Mouse (Mus musculus) stomach, embryonic 14.5 days (tissue): Measurements from ENCODE around the gene A430033K04Rik. TPM values are rescaled to one million over a fixed set of nuclear protein-coding genes. Genes with fewer than 3 reads are reported as not detected.

Experiments
- ATAC-seq: fragments of 200-750 bp; cut with Nextera tagmentation; 2 replicates; pipeline ENCODE4 v1.8.0; 2017; ENCODE audit warnings: low read depth, moderate TSS enrichment; ENCODE audit not compliant: insufficient number of reproducible peaks, insufficient read depth, low FRiP score
- H3K27ac ChIP-seq: fragments of 300-500 bp; sonication (generic); 2 replicates; pipeline ENCODE4 v1.5.1; 2014; ENCODE audit warnings: mild to moderate bottlenecking, low read length, moderate library complexity, mixed read lengths
- H3K27me3 ChIP-seq: fragments of 300-500 bp; sonication (generic); 2 replicates; pipeline ENCODE4 v1.6.1; 2014; ENCODE audit warnings: low read length, control low read depth, mixed read lengths; ENCODE audit not compliant: control insufficient read depth, insufficient read depth
- H3K36me3 ChIP-seq: fragments of 300-500 bp; sonication (generic); 2 replicates; pipeline ENCODE4 v1.6.1; 2014; ENCODE audit warnings: mild to moderate bottlenecking, control low read depth, low read length, moderate library complexity, mixed read lengths; ENCODE audit not compliant: control insufficient read depth, insufficient read depth
- H3K4me1 ChIP-seq: fragments of 300-500 bp; sonication (generic); 2 replicates; pipeline ENCODE4 v1.6.1; 2014; ENCODE audit warnings: low read length, control low read depth, mixed read lengths; ENCODE audit not compliant: control insufficient read depth, insufficient read depth
- H3K4me2 ChIP-seq: fragments of 300-500 bp; sonication (generic); replicated peaks from 2 replicates; pipeline ENCODE4 v1.6.1; 2014; ENCODE audit warnings: low read depth, low read length, control low read depth
- H3K4me3 ChIP-seq: fragments of 300-500 bp; sonication (generic); 2 replicates; pipeline ENCODE4 v1.5.1; 2014; ENCODE audit warnings: low read depth, low read length, control low read depth
- H3K9ac ChIP-seq: fragments of 300-500 bp; sonication (generic); replicated peaks from 2 replicates; pipeline ENCODE4 v1.6.1; 2014; ENCODE audit warnings: low read depth, mild to moderate bottlenecking, control low read depth, low read length, moderate library complexity, mixed read lengths
- H3K9me3 ChIP-seq: fragments of 300-500 bp; sonication (generic); 2 replicates; pipeline ENCODE4 v1.6.1; 2016; ENCODE audit warnings: low read depth, low read length, control low read depth; ENCODE audit not compliant: control insufficient read depth
- WGBS: fragments of 180-500 bp; shearing (Covaris S2); extraction: QIAGEN DNeasy Blood & Tissue Kit; methylation state at CpG from one replicate; pipeline ENCODE4 v1.1.7; 2014; 5-methylcytosine and 5-hydroxymethylcytosine counted together
- polyA plus RNA-seq: library from polyadenylated mRNA; unstranded; fragments of >200 nt; fragmentation: Nextera tagmentation; extraction: Ambion mirVana; gene quantifications from 2 replicates; pipeline ENCODE4 v1.2.1, GENCODE M21; 2014

Gene A430033K04Rik
- polyA plus RNA-seq: 13.1 and 14.7 TPM in 2 replicates

GRCm38 (mm10) chr5:138622645-138623477 lies at the start of gene A430033K04Rik:
Gene A430033K04Rik (plus strand): TSS chr5:138622859.
- Histone ChIP-seq H3K9ac (peak within 1 kb of the TSS; percentile 67), H3K4me1 (peaks cover 9% of the 10 kb centered on the region), H3K9me3 (peaks cover 7% of the 10 kb centered on the region; the same call in 1 of the 2 replicates), H3K4me3 (peak within 1 kb of the TSS; percentile 76), H3K36me3 (0 out of 2 replicates have a peak, but pooled peaks cover 4% of the 10 kb centered on the region), H3K27ac (peak within 1 kb of the TSS; percentile 91), H3K4me2 (peak within 1 kb of the TSS; percentile 78), H3K27me3 (no peaks in the 10 kb centered on the region)
- WGBS: under 1% methylated on average over 30 of the region's 30 CpGs
- ATAC-seq: peak; percentile 92

GRCm38 (mm10) chr5:138587396-138587795 lies 35.3 kb upstream of the A430033K04Rik start:
- H3K4me2 ChIP-seq: no peak overlapping the region
- H3K27ac ChIP-seq: no peak overlapping the region
- WGBS: 91% methylated on average over 6 of the region's 6 CpGs
- no peaks in the 10 kb centered on the region for H3K27me3 ChIP-seq
- H3K9ac ChIP-seq: no peak overlapping the region
- ATAC-seq: no peak
- H3K9me3 ChIP-seq: peaks cover 7% of the 10 kb centered on the region; the same call in 1 of the 2 replicates
- no peaks in the 10 kb centered on the region for H3K36me3 ChIP-seq
- H3K4me3 ChIP-seq: no peak overlapping the region
- no peaks in the 10 kb centered on the region for H3K4me1 ChIP-seq

GRCm38 (mm10) chr5:138618353-138618752 lies 4.3 kb upstream of the A430033K04Rik start:
- no peak overlapping the region for H3K9ac ChIP-seq
- WGBS: 93% methylated on average over 1 of the region's 1 CpGs
- peak overlapping the region; percentile 38 for H3K4me2 ChIP-seq
- H3K9me3 ChIP-seq: peaks cover 43% of the 10 kb centered on the region
- ATAC-seq: no peak
- no peak overlapping the region for H3K27ac ChIP-seq
- H3K4me3 ChIP-seq: peak overlapping the region; percentile 79
- no peaks in the 10 kb centered on the region for H3K27me3 ChIP-seq
- H3K36me3 ChIP-seq: peaks cover 42% of the 10 kb centered on the region
- no peaks in the 10 kb centered on the region for H3K4me1 ChIP-seq

DNA sequence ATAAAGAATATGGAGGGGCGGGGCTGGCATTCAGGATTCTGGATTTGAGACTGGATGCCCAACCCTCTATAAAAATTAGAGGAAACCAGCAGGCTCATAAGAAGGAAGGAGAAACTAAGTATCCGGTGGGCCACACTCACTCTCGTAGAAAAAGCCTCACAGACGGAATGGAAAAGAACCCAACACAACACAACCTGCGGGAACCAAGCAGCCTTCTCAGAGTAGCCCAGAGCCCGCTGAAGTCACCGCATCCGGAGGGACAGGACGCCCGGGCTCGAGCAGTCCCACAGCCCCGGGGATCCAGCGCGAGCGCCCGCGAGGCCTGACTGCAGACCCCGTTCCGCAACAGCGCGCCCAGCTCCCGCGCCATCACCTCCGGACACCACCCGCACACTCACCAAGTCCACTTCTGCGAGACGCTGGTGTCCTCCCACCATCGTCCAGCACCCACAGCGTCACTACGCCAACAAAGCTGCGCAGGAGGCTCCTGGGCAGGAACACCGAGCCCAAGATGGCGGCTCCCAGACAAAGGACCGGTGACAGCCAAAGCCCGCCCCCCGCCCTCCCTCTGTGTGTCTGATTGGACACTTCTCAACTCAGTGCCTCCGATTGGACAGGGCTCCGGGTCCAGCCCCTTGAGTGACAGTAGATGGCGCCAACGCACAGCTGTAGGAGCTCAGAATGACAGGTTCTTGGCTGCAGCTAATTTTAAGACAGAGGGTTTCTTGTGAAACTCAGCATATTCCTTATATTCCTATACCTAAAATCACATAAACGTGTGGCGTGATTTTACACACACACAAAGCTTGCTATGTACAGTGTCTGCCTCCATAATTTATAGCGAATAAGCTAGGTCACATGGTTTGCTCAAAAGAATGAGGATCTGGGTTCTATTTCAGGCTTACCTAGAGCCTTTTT lies 3.2 kb upstream of the A430033K04Rik start, which contains the start of gene Zfp68:
TSS of gene Zfp68 (minus strand) at position 551 of the 918 bp plus-strand sequence.
- H3K36me3 ChIP-seq: peaks cover 31% of the 10 kb centered on the region
- peak within 1 kb of the TSS; percentile 99 for H3K27ac ChIP-seq
- H3K4me3 ChIP-seq: peak within 1 kb of the TSS; percentile 79
- peak; percentile 95 for ATAC-seq
- H3K4me2 ChIP-seq: peak within 1 kb of the TSS; percentile 38
- no peaks in the 10 kb centered on the region for H3K27me3 ChIP-seq
- under 1% methylated on average over 43 of the region's 43 CpGs for WGBS
- peak within 1 kb of the TSS; percentile 93 for H3K9ac ChIP-seq
- peaks cover 32% of the 10 kb centered on the region for H3K9me3 ChIP-seq
- peaks cover 9% of the 10 kb centered on the region for H3K4me1 ChIP-seq

DNA sequence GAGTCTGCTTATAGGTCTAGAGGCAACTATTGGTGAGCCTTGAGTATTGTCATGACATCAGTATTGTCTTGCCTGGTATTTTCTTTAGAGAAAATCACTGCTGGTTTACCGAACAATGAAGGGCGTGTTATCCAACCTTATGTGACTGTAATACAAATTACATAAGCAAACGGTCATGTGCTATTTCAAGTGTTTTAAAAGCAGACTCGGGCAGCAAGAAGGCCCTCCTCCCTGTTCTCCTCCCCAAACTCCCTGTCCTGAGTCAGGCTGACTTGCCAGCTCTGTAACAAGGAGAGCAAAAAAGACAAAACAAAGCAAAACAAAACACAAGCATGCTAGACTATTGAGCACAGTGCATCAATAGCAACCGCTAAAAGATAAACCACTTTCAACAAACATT lies 1.8 kb upstream of the A430033K04Rik start:
- ATAC-seq: no peak
- peak overlapping the region; percentile 2; the same call in 1 of the 2 replicates for H3K27ac ChIP-seq
- WGBS: 72% methylated on average over 5 of the region's 5 CpGs

GRCm38 (mm10) chr5:138623478-138623875 lies 818 bp downstream of the A430033K04Rik start:
- Histone ChIP-seq H3K9ac (peak overlapping the region; percentile 67), H3K9me3 (peaks cover 1% of the 10 kb centered on the region; the same call in 1 of the 2 replicates), H3K27me3 (no peaks in the 10 kb centered on the region), H3K4me3 (peak overlapping the region; percentile 76), H3K36me3 (no peaks in the 10 kb centered on the region), H3K4me1 (peaks cover 9% of the 10 kb centered on the region), H3K4me2 (peak overlapping the region; percentile 78), H3K27ac (peak overlapping the region; percentile 91)
- no peak for ATAC-seq
- WGBS: 7% methylated on average over 3 of the region's 3 CpGs

More for the DNA sequence above, 1.8 kb upstream of the A430033K04Rik start:
- peaks cover 9% of the 10 kb centered on the region for H3K4me1 ChIP-seq
- H3K9ac ChIP-seq: no peak overlapping the region
- H3K9me3 ChIP-seq: peaks cover 22% of the 10 kb centered on the region
- no peak overlapping the region for H3K4me3 ChIP-seq
- H3K4me2 ChIP-seq: no peak overlapping the region
- H3K36me3 ChIP-seq: peaks cover 18% of the 10 kb centered on the region
- no peaks in the 10 kb centered on the region for H3K27me3 ChIP-seq

- Histone ChIP-seq H3K27me3 (no peaks in the 10 kb centered on the region), H3K36me3 (peaks cover 6% of the 10 kb centered on the region), H3K27ac (no peak overlapping the region), H3K9ac (no peak overlapping the region), H3K9me3 (no peaks in the 10 kb centered on the region), H3K4me1 (no peaks in the 10 kb centered on the region), H3K4me3 (no peak overlapping the region), H3K4me2 (no peak overlapping the region)
- WGBS: 93% methylated on average over 2 of the region's 2 CpGs
- no peak for ATAC-seq
These were observed 13.8 kb downstream of the A430033K04Rik start for GRCm38 (mm10) chr5:138636486-138636885.

DNA sequence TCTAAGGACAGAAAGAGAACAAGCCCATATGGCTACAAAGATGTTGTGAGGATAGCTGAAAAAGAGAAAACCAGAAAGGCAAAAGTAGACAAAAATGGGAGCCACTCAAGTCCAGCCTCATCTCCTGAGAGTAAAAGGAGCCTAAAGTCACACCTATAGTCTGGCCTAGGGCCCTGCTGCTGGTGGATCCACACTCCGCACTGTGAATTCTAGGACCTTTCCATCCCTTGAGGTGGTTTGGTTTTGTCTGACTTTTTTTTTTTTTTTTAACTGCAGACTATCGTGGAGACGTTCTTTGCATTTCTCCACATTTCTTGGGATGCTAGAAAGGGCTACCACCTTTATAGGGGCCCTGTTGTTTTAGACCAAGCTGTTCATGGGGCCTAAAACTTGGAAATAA lies 18.4 kb downstream of the A430033K04Rik start:
- H3K4me1 ChIP-seq: no peaks in the 10 kb centered on the region

More for the DNA sequence above, 18.4 kb downstream of the A430033K04Rik start:
- Histone ChIP-seq H3K4me3 (no peak overlapping the region), H3K36me3 (peaks cover 14% of the 10 kb centered on the region), H3K9ac (no peak overlapping the region), H3K4me2 (no peak overlapping the region), H3K9me3 (no peaks in the 10 kb centered on the region), H3K27ac (no peak overlapping the region), H3K27me3 (no peaks in the 10 kb centered on the region)
- no peak for ATAC-seq
- WGBS: 91% methylated on average over 3 of the region's 3 CpGs
